Mouse (Mus musculus): ENCODE data around the gene Qrich2. TPM values are rescaled to one million over a fixed set of nuclear protein-coding genes. Genes with fewer than 3 reads are reported as not detected.

Gene Qrich2
- total and polyA plus RNA-seq, 3 experiments: 0.11 TPM; not detected in 2

GRCm38 (mm10) chr11:116488693-116489375, 22.8 kb upstream of the Qrich2 start:
- Histone ChIP-seq H3K27ac (ENCODE audit: control insufficient read depth, low read depth, low read length) (peak overlapping the region; percentile 50; the same call in 1 of the 2 replicates), H3K36me3 (ENCODE audit: control insufficient read depth in 1 of 2, insufficient read depth in 2 of 2, low read length in 2 of 2) (peaks cover 12 to 19% of the 10 kb centered on the region in 2 experiments; a peak in 3 of 4 replicates), H3K4me3 (ENCODE audit: control insufficient read depth in 1 of 2, insufficient read depth in 1 of 2, low read depth in 2 of 2, low read length in 2 of 2) (peak overlapping the region; percentile 91 to 93), H3K27me3 (ENCODE audit: control insufficient read depth in 1 of 2, insufficient read depth in 2 of 2, low read length in 2 of 2) (no peaks in the 10 kb centered on the region), H3K9me3 (replicated peaks; ENCODE audit: insufficient read depth, low read length) (no peaks in the 10 kb centered on the region), H3K9ac (ENCODE audit: control insufficient read depth, low read depth, low read length, poor library complexity, severe bottlenecking) (peak overlapping the region; percentile 92), H3K79me2 (ENCODE audit: control insufficient read depth, insufficient read depth, low read length, poor library complexity) (peaks cover 21% of the 10 kb centered on the region), H3K4me1 (ENCODE audit: control insufficient read depth in 1 of 2, insufficient read depth in 2 of 2, low read length in 2 of 2) (peaks cover 5 to 21% of the 10 kb centered on the region in 2 experiments; a peak in 3 of 4 replicates)
- peak; percentile 64 for DNase-seq (ENCODE audit: low read depth, low spot score)
- TF ChIP-seq MAX (IDR thresholded peaks at IDR 0.05; ENCODE audit: low read length) (peak; percentile 28), SMC3 (IDR thresholded peaks at IDR 0.05; ENCODE audit: low read depth, low read length) (peak; percentile 39), MYC (IDR thresholded peaks at IDR 0.05; ENCODE audit: low read depth, low read length) (0 out of 2 replicates have a peak, but pooled peaks have one; percentile 23), TAL1 (IDR thresholded peaks at IDR 0.05; ENCODE audit: low read length) (no peak), EP300 (IDR thresholded peaks at IDR 0.05; ENCODE audit: low read depth in 1 of 2, low read length in 2 of 2) (0 out of 4 replicates have a peak, but pooled peaks of 1 of the 2 experiments have one; percentile 11), USF1 (IDR thresholded peaks at IDR 0.05; ENCODE audit: low read depth, low read length) (no peak), ZMIZ1 (IDR thresholded peaks at IDR 0.05; ENCODE audit: low read depth, low read length) (no peak), CTCF (IDR thresholded peaks at IDR 0.05 in 2 of 3, conservative IDR thresholded peaks at IDR 0.05 in 1 of 3; ENCODE audit: control insufficient read depth in 1 of 3, insufficient read depth in 1 of 3, low read depth in 2 of 3, low read length in 3 of 3, poor library complexity in 1 of 3, severe bottlenecking in 1 of 3) (peak; percentile 54 to 74 (median 64)), HCFC1 (IDR thresholded peaks at IDR 0.05; ENCODE audit: low read depth, low read length) (0 out of 2 replicates have a peak, but pooled peaks have one; percentile 11), GABPA (IDR thresholded peaks at IDR 0.05; ENCODE audit: low read depth, low read length) (no peak), TCF12 (IDR thresholded peaks at IDR 0.05; ENCODE audit: low read depth, low read length) (no peak), CHD1 (IDR thresholded peaks at IDR 0.05; ENCODE audit: low read depth, low read length) (no peak), RCOR1 (IDR thresholded peaks at IDR 0.05; ENCODE audit: low read depth, low read length) (peak; percentile 9; the same call in 1 of the 2 replicates), MXI1 (IDR thresholded peaks at IDR 0.05; ENCODE audit: low read depth, low read length) (no peak), CHD2 (IDR thresholded peaks at IDR 0.05; ENCODE audit: low read length) (no peak), SIN3A (IDR thresholded peaks at IDR 0.05; ENCODE audit: low read length) (no peak)

GRCm38 (mm10) chr11:116488207-116488606, 22.2 kb upstream of the Qrich2 start:
- Histone ChIP-seq H3K27ac (ENCODE audit: control insufficient read depth, low read depth, low read length) (no peak overlapping the region), H3K4me1 (ENCODE audit: control insufficient read depth in 1 of 2, insufficient read depth in 2 of 2, low read length in 2 of 2) (peaks cover 5 to 19% of the 10 kb centered on the region in 2 experiments; a peak in 3 of 4 replicates), H3K36me3 (ENCODE audit: control insufficient read depth in 1 of 2, insufficient read depth in 2 of 2, low read length in 2 of 2) (peaks cover 12 to 19% of the 10 kb centered on the region in 2 experiments; a peak in 3 of 4 replicates), H3K9ac (ENCODE audit: control insufficient read depth, low read depth, low read length, poor library complexity, severe bottlenecking) (no peak overlapping the region), H3K27me3 (ENCODE audit: control insufficient read depth in 1 of 2, insufficient read depth in 2 of 2, low read length in 2 of 2) (no peaks in the 10 kb centered on the region), H3K4me3 (ENCODE audit: control insufficient read depth in 1 of 2, insufficient read depth in 1 of 2, low read depth in 2 of 2, low read length in 2 of 2) (no peak overlapping the region), H3K79me2 (ENCODE audit: control insufficient read depth, insufficient read depth, low read length, poor library complexity) (peaks cover 19% of the 10 kb centered on the region), H3K9me3 (replicated peaks; ENCODE audit: insufficient read depth, low read length) (no peaks in the 10 kb centered on the region)
- DNase-seq (ENCODE audit: low read depth, low spot score): no peak
- TF ChIP-seq MYC (IDR thresholded peaks at IDR 0.05; ENCODE audit: low read depth, low read length) (no peak), RAD21 (IDR thresholded peaks at IDR 0.05; ENCODE audit: low read depth, low read length) (no peak), TAL1 (IDR thresholded peaks at IDR 0.05; ENCODE audit: low read length) (no peak), USF2 (IDR thresholded peaks at IDR 0.05; ENCODE audit: borderline replicate concordance in 1 of 2, insufficient read depth in 1 of 2, low read depth in 1 of 2, low read length in 2 of 2) (no peak), ZKSCAN1 (IDR thresholded peaks at IDR 0.05; ENCODE audit: low read depth, low read length) (no peak), USF1 (IDR thresholded peaks at IDR 0.05; ENCODE audit: low read depth, low read length) (no peak), UBTF (IDR thresholded peaks at IDR 0.05; ENCODE audit: borderline replicate concordance, insufficient read depth, low read depth, low read length) (no peak), ETS1 (IDR thresholded peaks at IDR 0.05; ENCODE audit: low read depth, low read length) (no peak), MEF2A (IDR thresholded peaks at IDR 0.05; ENCODE audit: extremely low read depth, insufficient replicate concordance, low read depth, low read length, poor library complexity, severe bottlenecking) (no peak), HCFC1 (IDR thresholded peaks at IDR 0.05; ENCODE audit: low read depth, low read length) (no peak), POLR2AphosphoS2 (IDR thresholded peaks at IDR 0.05; ENCODE audit: low read length) (no peak), GATA1 (IDR thresholded peaks at IDR 0.05; ENCODE audit: low read depth, low read length) (no peak), JUND (IDR thresholded peaks at IDR 0.05; ENCODE audit: low read depth, low read length) (no peak), NELFE (IDR thresholded peaks at IDR 0.05; ENCODE audit: low read depth, low read length) (no peak)

Data from MEL (cell line).